Mouse (Mus musculus) C2C12 (cell line): ENCODE measurements at regions not wholly inside any gene's neighbourhood (a gene's known extent, or its start where the extent isn't known, plus 50 kb on each side); places are given as distances from the start of the nearest gene placed in this dataset.

Experiments used
- CEBPB ChIP-seq: IDR thresholded peaks from one replicate; pipeline ENCODE4 v1.6.1; 2011; ENCODE audit warnings: low read depth, mild to moderate bottlenecking, control low read depth, moderate library complexity
- CTCF ChIP-seq: IDR thresholded peaks from one replicate; pipeline ENCODE4 v1.5.1; 2011; ENCODE audit not compliant: control insufficient read depth, insufficient read depth, insufficient read length
- MAX ChIP-seq: IDR thresholded peaks from one replicate; pipeline ENCODE4 v1.6.1; 2011; ENCODE audit warnings: mild to moderate bottlenecking, control low read depth
- MYOD1 ChIP-seq: IDR thresholded peaks from one replicate; pipeline ENCODE4 v1.6.1; 2011; ENCODE audit warnings: low read depth; ENCODE audit not compliant: control insufficient read depth, insufficient read length
- MYOG ChIP-seq: IDR thresholded peaks from one replicate; pipeline ENCODE4 v1.6.1; 2011; ENCODE audit not compliant: control insufficient read depth, insufficient read length; ENCODE audit errors: extremely low read depth
- USF1 ChIP-seq: IDR thresholded peaks from one replicate; pipeline ENCODE4 v1.6.1; 2011; ENCODE audit warnings: low read depth, mild to moderate bottlenecking, control low read depth, moderate library complexity

- TF ChIP-seq MYOD1, result no peak
- TF ChIP-seq MAX, result no peak
- no peak for TF ChIP-seq CTCF
- TF ChIP-seq CEBPB, result no peak
- no peak for TF ChIP-seq MYOG
- no peak for TF ChIP-seq USF1
Observed at GRCm38 (mm10) chr8:80138481-80138880, 80.7 kb upstream of the Hhip start.
